Mouse (Mus musculus) urinary bladder, postnatal 25 days (tissue): ENCODE data around the gene Ccdc22.
A peak's percentile ranks its signal among the peaks of the same experiment; 100 is the strongest.

Experiments used
- DNase-seq: peaks from one replicate; pipeline ENCODE4 v3.0.0; 2022; ENCODE audit warnings: low spot score

Ccdc22 gene

GRCm38 (mm10) chrX:7573176-7574086 lies 31.9 kb downstream of the Ccdc22 start, which contains the start of gene Foxp3:
Gene Foxp3, plus strand, starts transcription at chrX:7573644.
- peak; percentile 40 for DNase-seq

DNA sequence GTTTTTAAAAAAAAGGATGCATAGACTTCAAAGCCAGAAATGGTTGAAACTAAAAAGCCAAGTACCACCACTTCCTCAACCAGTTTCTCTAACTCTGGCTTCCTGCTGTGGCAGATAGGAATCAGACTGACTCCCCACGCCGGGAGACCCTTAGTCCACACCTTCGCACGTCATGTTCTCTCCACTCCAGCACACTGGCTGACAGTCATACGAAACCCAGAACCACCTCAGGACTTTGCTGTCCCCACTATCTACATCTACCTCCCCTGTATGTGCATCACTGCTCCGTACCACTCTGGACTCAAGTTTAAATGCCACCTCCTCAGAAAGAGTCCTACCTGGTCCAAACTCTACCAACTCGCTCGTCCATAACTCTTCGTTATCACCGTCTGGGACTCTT lies 32.9 kb downstream of the Ccdc22 start:
- DNase-seq, result no peak

DNA sequence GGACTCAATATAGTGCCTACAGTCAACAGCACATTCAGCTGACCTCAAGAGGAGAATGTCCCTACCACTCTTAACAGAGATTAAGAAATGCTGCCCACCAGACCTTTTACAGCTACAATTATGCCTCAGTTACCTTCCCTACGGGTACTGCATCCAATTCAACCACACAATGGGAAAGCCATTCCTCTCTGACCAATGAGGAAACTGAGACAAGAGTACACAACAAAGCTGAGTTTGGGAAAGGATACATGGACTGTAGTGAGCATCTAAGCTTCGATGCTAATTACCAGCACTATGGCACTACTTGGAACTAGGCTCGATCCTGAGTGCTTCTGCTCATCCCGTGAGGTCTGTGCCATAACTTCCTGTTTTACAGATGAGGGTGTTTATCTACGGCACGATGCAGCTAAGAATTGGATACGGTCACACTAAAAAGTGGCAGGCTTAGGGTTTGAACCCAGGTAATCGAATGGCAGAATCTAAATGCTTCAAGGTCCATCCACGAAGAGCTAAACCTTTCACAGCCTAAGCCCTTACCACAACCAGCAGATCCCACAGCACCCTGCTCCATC lies 33.7 kb downstream of the Ccdc22 start:
- DNase-seq, result no peak

DNA sequence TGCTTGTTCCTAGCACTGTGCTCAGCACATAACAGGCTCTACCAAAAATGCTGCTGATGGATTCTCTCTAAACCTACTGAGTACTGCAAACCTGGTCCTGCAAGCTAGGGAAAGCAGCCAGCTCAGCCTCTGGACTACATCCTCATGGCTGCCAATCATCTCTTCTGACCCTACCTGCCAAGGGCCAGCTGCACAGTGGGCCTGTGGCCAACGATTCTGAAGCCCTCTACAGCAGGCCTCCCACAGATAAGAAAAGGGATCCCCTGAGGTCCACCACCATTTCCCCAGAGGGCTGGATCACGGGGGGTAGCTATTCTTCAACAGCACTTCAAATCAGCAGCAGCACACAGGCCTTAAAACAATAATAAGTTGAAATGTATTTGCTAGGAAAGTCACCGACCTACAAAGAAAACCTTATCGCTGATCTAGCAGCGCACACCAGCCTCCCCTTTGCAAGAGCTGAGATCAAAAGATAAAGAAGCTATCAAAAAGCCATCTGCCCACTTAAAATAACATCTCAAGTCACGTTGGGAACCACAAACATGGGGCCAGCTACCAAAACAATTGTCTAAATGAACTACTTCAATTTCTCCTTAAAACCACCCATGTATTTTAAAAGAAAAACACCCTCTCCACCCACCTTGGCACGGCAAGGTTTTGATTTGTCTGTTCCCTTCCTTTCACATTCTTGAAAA lies 34.7 kb downstream of the Ccdc22 start:
- DNase-seq, result no peak

GRCm38 (mm10) chrX:7567491-7567890 lies 37.8 kb downstream of the Ccdc22 start:
- no peak for DNase-seq

DNA sequence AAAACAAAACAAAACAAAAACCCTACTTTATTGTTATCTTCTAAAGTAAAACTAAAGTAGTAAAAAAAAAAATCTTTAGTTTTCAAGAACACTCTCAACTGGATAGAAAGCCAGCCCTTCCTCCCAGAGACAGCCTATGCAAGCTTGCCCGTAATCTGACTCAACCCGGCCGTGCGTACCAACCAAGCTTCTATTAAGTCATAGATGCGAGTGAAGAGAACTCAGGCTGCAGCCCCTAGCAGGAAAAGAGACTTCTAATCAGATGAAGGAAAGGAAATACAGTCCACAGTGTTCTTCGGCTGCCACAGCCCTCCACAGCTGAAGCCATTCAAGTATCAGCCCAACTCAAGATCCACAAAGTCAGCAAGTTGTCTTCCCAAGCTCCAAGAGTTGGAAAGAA lies 39.0 kb downstream of the Ccdc22 start:
- no peak for DNase-seq

DNA sequence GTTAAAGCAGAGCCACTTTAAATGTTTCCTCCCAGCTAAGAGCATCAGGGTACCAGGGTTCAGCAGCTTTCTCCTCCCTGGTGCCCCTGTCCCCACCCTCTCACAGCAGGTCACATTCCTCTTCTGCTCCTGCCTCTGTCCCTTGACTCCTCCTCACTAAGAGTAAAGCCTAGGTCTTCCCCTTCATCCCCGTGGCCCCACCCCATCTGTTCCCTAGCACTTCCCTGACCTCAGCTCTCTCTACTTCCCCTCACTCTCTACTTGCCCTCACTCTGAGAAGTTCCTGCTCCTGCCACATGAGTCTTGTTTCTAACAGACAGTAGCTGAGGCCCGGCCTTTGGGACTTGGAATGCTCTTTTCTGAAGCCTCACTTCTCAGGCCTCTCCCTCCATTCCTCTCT lies 42.2 kb downstream of the Ccdc22 start:
- DNase-seq, result no peak

DNA sequence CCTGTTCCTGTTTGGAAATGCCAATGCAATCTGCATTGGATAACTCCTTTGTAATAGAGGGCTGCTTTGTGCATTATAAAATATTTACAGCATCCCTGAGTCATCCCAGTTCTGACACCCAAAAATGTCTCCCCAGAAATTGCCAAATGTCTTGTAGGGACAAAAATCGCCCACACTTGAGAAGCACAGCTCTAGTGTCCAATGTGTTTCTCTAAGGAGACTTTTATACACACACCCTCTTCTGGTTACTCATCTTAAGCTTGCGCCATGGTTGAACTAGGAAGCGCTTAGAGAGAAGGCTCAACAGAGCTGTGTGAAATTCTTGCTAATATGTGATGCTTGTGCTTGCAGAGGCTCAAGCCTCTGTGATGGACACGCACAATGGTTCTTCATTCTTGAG lies 51.8 kb downstream of the Ccdc22 start:
- DNase-seq, result no peak
